Mouse (Mus musculus) lung, adult 2 months (tissue): ENCODE results near the gene Fcamr. TPM values are rescaled to one million over a fixed set of nuclear protein-coding genes. Genes with fewer than 3 reads are reported as not detected.

Experiments
- DNase-seq: peaks from one replicate; pipeline ENCODE4 v3.0.0; 2022
- H3K4me1 ChIP-seq: fragments of 200-500 bp; 2 replicates; pipeline ENCODE4 v1.6.1; 2011; ENCODE audit warnings: low read length; ENCODE audit not compliant: control insufficient read depth, insufficient read depth
- H3K4me3 ChIP-seq: fragments of 200-500 bp; replicated peaks from 2 replicates; pipeline ENCODE3; 2011; ENCODE audit warnings: low read depth, mild to moderate bottlenecking, control low read depth, low read length; ENCODE audit errors: extremely low read depth
- CTCF ChIP-seq: fragments of 200-500 bp; IDR thresholded peaks from 2 replicates; pipeline ENCODE4 v1.5.1; 2011; ENCODE audit warnings: mild to moderate bottlenecking, low read length, control low read depth; ENCODE audit not compliant: insufficient read depth
- POLR2A ChIP-seq: fragments of 200-500 bp; IDR thresholded peaks from 2 replicates; pipeline ENCODE4 v1.6.1; 2011; ENCODE audit warnings: low read depth, mild to moderate bottlenecking, control low read depth, low read length, borderline replicate concordance; ENCODE audit errors: extremely low read depth
- WGBS: fragments of 180-500 bp; shearing (Covaris S2); methylation state at CpG from one replicate; pipeline ENCODE4 v1.1.7; 2018; 5-methylcytosine and 5-hydroxymethylcytosine counted together
- polyA plus RNA-seq: library from polyadenylated mRNA; depleted of rRNA; stranded (reverse); fragments of >200 nt; gene quantifications from 2 replicates; pipeline ENCODE4 v1.2.3, GENCODE M21; 2012; rRNA removed

Fcamr gene
- polyA plus RNA-seq, 1 experiment: 1.3 TPM

- WGBS: 88% methylated on average over 7 of the region's 7 CpGs
- H3K4me1 ChIP-seq: peaks cover 2% of the 10 kb centered on the region; the same call in 1 of the 2 replicates
- TF ChIP-seq CTCF (no peak), POLR2A (no peak)
- H3K4me3 ChIP-seq: no peak overlapping the region
- DNase-seq: no peak
These were observed 40.9 kb downstream of the Fcamr start for GRCm38 (mm10) chr1:130841621-130842020.

- 86% methylated on average over 7 of the region's 7 CpGs for WGBS
- no peak for DNase-seq
- no peak for TF ChIP-seq CTCF
- TF ChIP-seq POLR2A: no peak
- Histone ChIP-seq H3K4me1 (peaks cover 2% of the 10 kb centered on the region; the same call in 1 of the 2 replicates), H3K4me3 (no peak overlapping the region)
These were observed 43.8 kb downstream of the Fcamr start for GRCm38 (mm10) chr1:130844516-130844915.

- DNase-seq: no peak
- no peaks in the 10 kb centered on the region for H3K4me1 ChIP-seq
- TF ChIP-seq CTCF (no peak), POLR2A (no peak)
- no peak overlapping the region for H3K4me3 ChIP-seq
- WGBS: 87% methylated on average over 10 of the region's 10 CpGs
These were observed 49.0 kb downstream of the Fcamr start for GRCm38 (mm10) chr1:130849530-130850214.

GRCm38 (mm10) chr1:130850405-130850804 is 49.7 kb downstream of the Fcamr start:
- H3K4me3 ChIP-seq: no peak overlapping the region
- TF ChIP-seq POLR2A (no peak), CTCF (no peak)
- DNase-seq: no peak
- 73% methylated on average over 5 of the region's 5 CpGs for WGBS
- H3K4me1 ChIP-seq: no peaks in the 10 kb centered on the region

- TF ChIP-seq CTCF (no peak), POLR2A (no peak)
- Histone ChIP-seq H3K4me1 (no peaks in the 10 kb centered on the region), H3K4me3 (no peak overlapping the region)
- WGBS: 72% methylated on average over 9 of the region's 9 CpGs
- no peak for DNase-seq
These were observed 54.1 kb downstream of the Fcamr start for GRCm38 (mm10) chr1:130854819-130855218.

- no peak overlapping the region for H3K4me3 ChIP-seq
- H3K4me1 ChIP-seq: no peaks in the 10 kb centered on the region
- no peak for DNase-seq
- TF ChIP-seq CTCF (no peak), POLR2A (no peak)
- WGBS: 78% methylated on average over 2 of the region's 2 CpGs
These were observed 55.0 kb downstream of the Fcamr start for GRCm38 (mm10) chr1:130855723-130856122.

GRCm38 (mm10) chr1:130857456-130857855 is 56.8 kb downstream of the Fcamr start:
- 78% methylated on average over 4 of the region's 4 CpGs for WGBS
- no peak for TF ChIP-seq POLR2A
- Histone ChIP-seq H3K4me1 (no peaks in the 10 kb centered on the region), H3K4me3 (no peak overlapping the region)
- no peak for DNase-seq

GRCm38 (mm10) chr1:130864238-130864637 is 63.5 kb downstream of the Fcamr start:
- 62% methylated on average over 4 of the region's 4 CpGs for WGBS

More at GRCm38 (mm10) chr1:130864238-130864637, 63.5 kb downstream of the Fcamr start:
- DNase-seq: no peak
- no peak for TF ChIP-seq CTCF
- no peak for TF ChIP-seq POLR2A
- no peaks in the 10 kb centered on the region for H3K4me1 ChIP-seq
- no peak overlapping the region for H3K4me3 ChIP-seq

Other genes starting within 250 kb of the Fcamr start
- not detected in 2 replicates for gene Zp3r, start 171.3 kb upstream of the Fcamr start, polyA plus RNA-seq
- 0.06 and 0.15 TPM in 2 replicates for gene C4bp, start 139.3 kb upstream of the Fcamr start, polyA plus RNA-seq
- gene Gm29427, start 85.1 kb upstream of the Fcamr start, polyA plus RNA-seq: 0.10 TPM in 1 of 2 replicates, not detected in the other
- gene Yod1, start 83.6 kb upstream of the Fcamr start, polyA plus RNA-seq: 2.2 and 3.1 TPM in 2 replicates
- 16.7 and 23.7 TPM in 2 replicates for gene Pfkfb2, start 71.6 kb upstream of the Fcamr start, polyA plus RNA-seq
- gene AA986860, start 68.9 kb upstream of the Fcamr start, polyA plus RNA-seq: 25.6 and 35.4 TPM in 2 replicates
- gene Pigr, start 25.8 kb downstream of the Fcamr start, polyA plus RNA-seq: 15.2 and 21.6 TPM in 2 replicates
- 21.9 and 25.0 TPM in 2 replicates for gene Fcmr, start 64.8 kb downstream of the Fcamr start, polyA plus RNA-seq
- not detected in 2 replicates for gene Il24, start 86.6 kb downstream of the Fcamr start, polyA plus RNA-seq
- gene Il20, start 110.5 kb downstream of the Fcamr start, polyA plus RNA-seq: not detected in 2 replicates
- gene Il19, start 139.2 kb downstream of the Fcamr start, polyA plus RNA-seq: not detected in 2 replicates
- gene Il10, start 218.9 kb downstream of the Fcamr start, polyA plus RNA-seq: 0.08 TPM in 1 of 2 replicates, not detected in the other